Mouse (Mus musculus) skeletal muscle tissue, postnatal 0 days (tissue): Measurements from ENCODE around the gene Fermt3. TPM values are rescaled to one million over a fixed set of nuclear protein-coding genes. Genes with fewer than 3 reads are reported as not detected.

Experiments
- polyA plus RNA-seq: library from polyadenylated mRNA; unstranded; fragments of >200 nt; fragmentation: Nextera tagmentation; extraction: Ambion mirVana; gene quantifications from 2 replicates; pipeline ENCODE4 v1.2.1, GENCODE M21; 2015

Gene Fermt3
- 6.2 and 9.5 TPM in 2 replicates for polyA plus RNA-seq

DNA sequence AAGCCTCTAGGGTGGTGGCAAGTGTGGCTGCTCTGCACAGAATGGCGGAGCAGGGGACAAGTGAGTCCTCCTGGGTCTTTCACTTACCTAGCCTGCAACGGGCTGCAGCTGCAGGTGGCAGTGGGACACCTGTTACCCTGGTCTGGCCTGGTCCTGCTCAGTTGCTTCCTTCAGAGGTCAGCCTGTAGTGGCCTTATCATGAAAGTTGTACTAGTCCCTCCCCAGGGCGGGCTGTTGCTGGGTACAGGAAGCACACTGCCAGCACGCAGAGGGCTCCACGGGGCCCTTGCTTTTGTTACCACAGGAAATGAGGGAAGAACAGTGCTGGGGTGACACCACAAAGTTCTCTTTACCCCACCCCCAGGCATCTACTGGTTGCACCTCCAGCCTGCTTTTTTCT, at the start of gene Fermt3:
TSS of gene Fermt3 (minus strand) at position 279 of the 400 bp plus-strand sequence.

DNA sequence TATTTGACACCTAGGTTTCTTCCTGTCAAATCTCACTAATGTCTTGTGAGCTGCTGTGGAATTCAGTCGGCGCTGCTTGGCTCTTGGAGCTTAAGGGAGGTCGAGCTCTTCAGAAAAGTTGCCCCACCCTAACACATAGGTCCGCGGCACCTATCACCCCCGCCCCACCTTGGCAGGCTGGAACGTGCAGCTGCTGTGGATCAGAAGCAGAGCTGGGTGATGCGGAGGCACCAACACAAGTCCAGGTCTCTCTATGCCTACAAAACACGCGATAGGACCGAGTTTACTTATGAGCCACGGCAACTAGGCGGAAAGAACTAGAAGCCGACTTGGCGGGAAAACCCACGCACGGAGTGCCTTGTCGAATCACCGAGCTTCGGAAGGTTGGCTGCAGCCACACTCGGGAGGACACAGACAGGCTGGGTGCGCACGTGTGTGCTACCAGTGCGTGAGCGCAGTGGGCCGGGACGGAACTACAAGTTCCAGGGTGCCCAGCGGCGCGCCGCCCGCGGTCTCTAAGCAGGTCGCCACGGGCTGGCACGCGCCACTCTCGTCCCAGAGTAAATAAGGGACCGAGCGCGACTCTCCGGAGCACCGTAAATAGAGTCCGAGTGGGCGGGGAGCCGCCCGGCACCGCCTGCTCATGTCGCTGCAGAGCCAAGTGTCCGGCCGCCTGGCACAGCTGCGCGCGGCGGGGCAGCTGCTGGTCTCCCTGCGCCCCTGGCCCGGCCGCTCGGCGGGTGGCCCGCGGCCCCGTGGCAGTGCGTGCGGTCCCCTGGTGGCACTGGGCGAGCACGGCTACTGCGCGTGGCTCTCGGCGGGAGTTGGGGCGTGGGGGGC, 37.2 kb upstream of the Fermt3 start, which contains the start of gene Macrod1:
TSS of gene Macrod1 (plus strand) at position 563 of the 840 bp plus-strand sequence.

DNA sequence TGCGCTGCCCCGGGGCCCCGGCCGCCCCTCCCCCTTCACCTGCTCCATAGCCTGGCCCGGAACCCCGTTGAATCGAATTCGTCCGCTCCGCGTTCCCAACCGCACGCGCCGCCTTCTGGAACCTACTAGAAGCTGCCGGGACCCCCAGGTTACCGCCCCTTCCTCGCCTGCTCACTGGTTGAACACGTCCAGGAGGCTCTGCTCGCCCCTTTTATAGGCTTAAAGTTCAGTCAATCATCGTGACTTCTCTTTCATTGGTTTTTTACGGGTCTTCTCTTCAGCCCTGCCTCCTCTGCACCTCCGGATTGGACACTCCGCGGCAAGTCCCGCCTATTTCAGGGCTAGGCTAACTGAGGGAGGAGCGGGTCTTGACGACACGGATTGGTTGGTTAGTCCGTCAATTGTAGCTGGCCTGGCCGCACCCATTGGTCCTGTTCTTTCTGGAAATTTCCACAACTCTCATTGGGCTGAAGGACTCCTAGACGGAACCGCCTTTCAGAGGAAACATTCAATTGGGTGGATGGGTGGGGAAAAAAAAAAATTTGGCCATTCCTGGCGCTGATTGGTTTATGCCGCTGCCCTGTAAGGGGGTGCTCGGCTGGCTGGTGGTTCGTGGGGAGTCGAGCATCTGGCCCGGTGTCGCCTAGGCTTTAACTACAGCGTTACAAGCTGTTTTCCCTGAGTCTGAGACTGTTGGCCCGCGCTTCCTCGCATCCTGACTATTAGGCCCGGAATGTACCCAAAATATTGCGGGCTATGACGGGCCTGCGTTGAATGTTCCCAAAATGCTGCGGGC, 20.8 kb upstream of the Fermt3 start, which contains the start of gene Stip1:
TSS of gene Stip1 (minus strand) at position 127 of the 796 bp plus-strand sequence.

DNA sequence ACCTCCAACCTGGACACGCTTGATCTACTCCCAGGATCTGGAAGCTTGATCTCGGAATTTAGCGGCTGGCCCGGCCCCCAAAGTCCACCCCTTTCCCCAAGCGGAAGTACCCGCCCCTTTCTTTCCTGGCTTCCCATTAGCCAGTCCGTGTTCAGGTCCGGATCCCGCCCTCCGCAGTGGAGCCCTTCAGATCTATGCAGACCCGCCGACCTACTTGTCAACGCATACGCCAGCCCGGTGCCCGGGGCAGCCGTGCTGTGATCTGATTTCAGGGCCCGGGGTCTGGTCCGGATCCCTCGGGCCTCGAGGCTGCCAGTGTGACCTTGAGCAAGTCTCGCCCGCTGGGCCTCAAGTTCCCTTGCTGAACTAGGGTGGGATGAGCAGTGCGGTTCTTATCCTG, 23.3 kb downstream of the Fermt3 start, which contains the start of the genes Nudt22 and Trpt1:
TSS of gene Nudt22 (minus strand) at position 112 of the 400 bp plus-strand sequence.
TSS of gene Trpt1 (plus strand) at position 126 of the 400 bp plus-strand sequence.

DNA sequence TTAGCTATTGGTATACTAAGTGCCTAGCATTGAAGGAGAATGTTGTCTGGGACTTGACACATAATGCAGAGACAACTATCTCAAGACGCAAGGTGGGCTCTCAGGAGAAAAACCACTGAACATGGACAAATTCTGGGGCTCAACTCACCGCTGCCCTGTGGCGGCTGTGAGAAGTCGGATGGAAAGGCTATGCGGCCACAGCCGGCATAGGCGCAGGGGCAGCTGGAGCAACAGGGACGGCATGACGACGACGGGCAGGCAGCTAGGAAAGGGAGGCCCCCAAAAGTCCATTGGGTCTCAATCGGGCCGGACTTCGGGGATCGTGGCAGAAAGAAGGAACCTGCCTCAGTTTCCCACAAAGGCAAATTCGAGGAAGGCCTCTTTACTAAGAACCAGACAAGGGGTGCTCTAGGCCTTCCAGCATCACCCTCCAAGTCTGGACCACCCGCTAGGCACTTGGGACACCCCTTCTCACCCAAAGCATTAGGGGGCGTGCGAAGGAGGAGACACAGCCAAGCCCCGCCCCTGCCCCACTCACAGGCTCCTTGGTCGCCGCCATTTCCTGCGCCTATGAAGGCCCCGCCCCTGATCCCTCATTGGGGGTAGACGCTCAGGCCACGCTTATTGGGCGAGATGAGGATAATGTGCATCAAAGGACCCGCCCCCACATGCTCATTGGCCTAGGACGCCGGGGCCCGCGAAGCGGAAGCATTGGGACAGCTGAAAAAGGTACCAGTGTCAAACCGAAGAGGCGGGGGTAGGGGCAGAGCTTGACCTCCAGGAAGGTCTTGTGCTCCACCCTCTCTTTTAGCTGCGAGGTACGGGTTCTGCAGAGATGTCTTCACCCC, 27.0 kb downstream of the Fermt3 start, which contains the start of gene Dnajc4:
TSS of gene Dnajc4 (minus strand) at position 562 of the 848 bp plus-strand sequence.

DNA sequence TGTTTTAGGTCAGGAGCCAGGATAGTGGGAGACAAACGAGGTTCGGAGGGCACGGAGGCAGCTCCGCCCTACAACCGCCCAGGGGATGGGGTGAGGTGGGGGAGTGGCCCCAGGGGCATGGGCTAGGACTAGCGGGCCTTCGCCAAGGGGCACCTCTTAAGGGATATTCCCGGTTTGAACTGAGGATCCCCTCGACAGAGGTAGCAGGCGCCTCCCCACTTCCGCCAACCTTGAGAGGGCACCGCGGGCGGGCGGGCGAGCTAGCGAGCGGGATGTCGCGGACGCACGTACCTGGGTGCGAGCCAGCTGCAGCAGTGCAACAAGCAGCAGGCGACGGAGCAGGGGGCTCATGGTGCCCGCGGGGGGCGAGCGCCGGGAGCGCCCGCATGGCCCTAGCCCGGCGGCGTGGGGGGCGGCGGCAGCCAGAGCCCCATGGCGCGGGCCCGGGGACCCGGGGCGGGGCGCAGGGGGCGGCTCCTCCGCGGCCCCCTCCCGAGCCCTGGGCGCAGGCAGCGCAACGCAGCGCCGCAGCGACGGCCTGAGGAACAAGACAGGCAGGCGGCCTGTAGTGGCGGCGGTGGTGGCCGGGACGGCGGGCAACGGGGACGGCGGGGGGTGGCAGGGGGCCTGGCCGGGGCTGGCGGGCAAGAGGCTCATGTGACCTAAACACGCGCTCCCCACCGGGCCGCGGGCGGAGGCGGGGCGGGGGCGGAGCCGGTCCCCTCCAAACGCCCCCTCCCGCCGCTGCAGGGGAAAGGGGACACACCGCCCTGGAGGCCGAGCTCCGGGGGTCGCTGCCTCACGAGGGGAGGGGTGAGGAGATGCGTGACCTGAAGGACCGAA, 32.0 kb downstream of the Fermt3 start, which contains the start of gene Vegfb:
TSS of gene Vegfb (minus strand) at position 591 of the 843 bp plus-strand sequence.

DNA sequence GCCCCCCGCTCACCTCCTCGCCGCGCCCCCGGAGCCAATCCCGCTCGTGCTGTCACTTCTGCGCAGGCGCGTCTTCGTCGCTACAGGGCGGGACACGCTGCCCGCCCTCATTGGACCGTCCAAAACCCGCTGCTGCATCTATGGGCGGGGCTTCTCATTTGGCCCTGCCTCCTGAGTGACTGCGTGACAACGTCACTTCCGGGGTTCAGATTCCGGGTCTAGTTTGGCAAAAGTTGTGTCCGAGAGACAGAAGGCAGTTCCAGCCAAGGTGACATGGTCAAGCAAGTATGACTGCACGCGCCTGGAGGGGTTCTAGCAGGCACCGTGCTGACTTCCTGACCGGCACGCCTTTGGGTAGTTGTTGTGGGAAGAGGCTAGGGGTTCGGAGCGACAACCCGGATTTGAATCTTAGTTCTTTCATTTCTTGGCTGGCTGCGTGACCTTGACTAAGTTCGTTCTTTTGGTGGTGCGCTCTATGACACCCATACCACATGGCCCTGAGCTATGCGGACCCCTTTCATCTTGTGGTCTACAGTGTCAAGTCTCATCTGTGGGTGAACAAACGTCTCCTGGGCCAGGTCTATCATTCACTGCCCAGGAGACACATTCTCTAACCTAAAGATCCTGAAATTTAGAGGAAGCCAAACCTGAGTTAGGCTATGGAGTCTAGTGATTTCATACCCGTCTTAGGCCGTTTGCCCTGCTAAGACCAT, 38.7 kb downstream of the Fermt3 start, which contains the start of gene Fkbp2:
TSS of gene Fkbp2 (minus strand) at position 121 of the 713 bp plus-strand sequence.

DNA sequence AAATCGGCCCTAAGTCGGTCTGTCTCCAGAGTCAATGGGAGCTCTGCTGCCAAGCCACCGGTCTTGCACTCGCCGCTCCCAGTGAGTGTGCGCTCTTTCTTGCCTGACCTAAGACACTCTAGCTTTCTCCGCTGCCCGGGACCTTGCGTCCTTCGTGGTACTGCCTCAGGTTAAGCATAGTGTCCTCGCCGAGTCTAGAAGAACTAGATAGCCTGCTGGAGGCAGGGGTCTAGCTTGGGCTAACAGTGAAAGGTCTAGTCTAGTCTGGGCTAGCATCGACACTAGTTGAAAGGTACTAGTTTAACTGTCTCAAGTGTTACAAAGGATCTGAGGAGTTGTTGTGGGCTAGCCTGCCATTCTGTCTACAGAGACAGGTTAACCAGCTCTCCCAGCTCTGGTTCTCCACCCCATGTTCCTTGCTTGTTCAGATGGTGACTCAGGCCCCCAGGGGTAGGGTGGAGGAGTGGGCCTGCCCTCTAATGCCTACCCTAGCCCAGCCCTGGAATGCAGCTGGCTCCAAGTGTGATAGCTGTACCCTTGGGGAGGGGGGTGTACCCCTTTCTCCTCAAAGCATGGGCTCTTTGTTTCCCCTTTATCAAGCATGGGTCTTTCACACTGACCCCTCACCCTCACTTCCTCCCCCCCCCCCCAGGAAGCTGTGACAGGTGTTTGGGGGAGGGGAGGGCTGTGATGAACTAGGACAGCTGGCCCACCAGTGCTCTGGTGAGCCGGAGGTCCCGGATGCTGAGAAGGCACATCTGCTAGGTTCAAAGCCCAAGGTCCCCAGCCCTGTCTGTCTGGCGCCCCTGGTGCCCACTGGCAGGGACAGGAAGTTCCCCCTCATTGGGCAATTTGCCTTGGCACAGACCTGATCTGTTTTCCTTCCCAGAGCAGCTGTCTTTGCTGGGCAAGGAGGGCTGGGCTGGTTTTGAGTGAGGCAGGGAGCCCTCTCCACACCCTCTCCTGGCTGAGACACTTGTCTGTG, 43.4 kb downstream of the Fermt3 start, which contains the start of gene Plcb3:
TSS of gene Plcb3 (minus strand) at position 934 of the 985 bp plus-strand sequence.

DNA sequence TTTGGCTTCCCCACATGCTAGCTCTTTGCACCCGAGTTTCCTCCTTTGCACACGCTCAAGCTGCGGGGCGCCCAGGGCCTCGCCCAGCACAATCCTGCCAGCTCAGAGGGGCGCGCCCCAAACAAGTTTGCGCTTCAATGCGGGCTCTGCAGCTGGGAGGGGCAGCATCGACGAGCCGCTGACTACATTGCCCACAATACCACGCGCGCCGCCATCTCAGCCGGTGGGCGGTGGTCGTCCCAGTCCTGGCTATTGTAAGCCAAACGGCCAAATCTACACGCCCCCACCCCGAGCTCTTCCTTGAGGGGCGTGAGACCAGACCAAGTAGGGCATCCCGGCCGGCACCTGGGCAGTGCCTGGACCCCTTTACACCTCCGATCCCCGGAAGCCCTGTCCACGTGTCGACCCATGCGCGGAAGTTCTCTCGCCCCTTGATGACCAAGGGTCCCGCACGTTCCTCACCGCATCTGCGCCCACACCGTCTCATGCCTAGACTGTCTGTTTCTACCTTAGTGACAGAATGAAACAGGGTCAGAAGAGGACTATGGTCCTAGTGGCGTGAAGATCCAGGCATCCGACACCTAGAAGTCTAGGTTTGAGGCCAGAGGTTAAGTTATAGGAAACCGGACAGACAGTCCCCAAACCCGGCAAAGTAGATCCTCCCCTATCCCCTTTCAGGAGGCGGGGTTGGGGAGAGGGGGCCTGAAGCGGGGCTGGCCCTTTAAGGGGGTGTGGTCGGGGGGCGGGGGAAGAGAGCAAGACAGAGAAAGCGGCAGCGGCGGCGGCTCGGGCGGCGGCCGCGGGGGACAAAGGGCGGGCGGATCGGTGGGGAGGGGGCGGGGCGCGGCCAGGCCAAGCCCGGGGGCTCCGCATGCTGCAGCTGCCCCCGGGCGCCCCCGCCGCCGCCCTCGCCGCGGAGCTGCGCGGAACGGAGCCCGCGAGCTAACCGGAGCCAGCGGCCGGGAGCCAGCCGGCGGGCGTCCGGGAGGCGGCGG, 44.8 kb downstream of the Fermt3 start, which contains the start of gene Ppp1r14b:
TSS of gene Ppp1r14b (plus strand) at position 758 of the 995 bp plus-strand sequence.

Other genes starting within 250 kb of the Fermt3 start
- 9.7 and 12.5 TPM in 2 replicates for gene Rps6ka4, start 178.8 kb downstream of the Fermt3 start, polyA plus RNA-seq
- 0.45 and 0.83 TPM in 2 replicates for gene Ccdc88b, start 161.3 kb downstream of the Fermt3 start, polyA plus RNA-seq
- 70.4 and 71.1 TPM in 2 replicates for gene Trmt112, start 109.8 kb downstream of the Fermt3 start, polyA plus RNA-seq
- gene Prdx5, start 109.4 kb downstream of the Fermt3 start, polyA plus RNA-seq: 261 and 306 TPM in 2 replicates
- 23.7 and 29.3 TPM in 2 replicates for gene Esrra, start 97.7 kb downstream of the Fermt3 start, polyA plus RNA-seq
- gene Catsperz, start 94.1 kb downstream of the Fermt3 start, polyA plus RNA-seq: 0.65 and 1.4 TPM in 2 replicates
- 0.33 and 0.69 TPM in 2 replicates for gene Kcnk4, start 85.0 kb downstream of the Fermt3 start, polyA plus RNA-seq
- 48.6 and 62.8 TPM in 2 replicates for gene Bad, start 77.6 kb downstream of the Fermt3 start, polyA plus RNA-seq
- 10.3 and 14.8 TPM in 2 replicates for gene Gpr137, start 77.0 kb downstream of the Fermt3 start, polyA plus RNA-seq
- gene Ppp1r14b, start 44.5 kb downstream of the Fermt3 start, polyA plus RNA-seq: 280 and 291 TPM in 2 replicates
- 8.8 and 10.0 TPM in 2 replicates for gene Plcb3, start 43.0 kb downstream of the Fermt3 start, polyA plus RNA-seq
- gene Fkbp2, start 39.0 kb downstream of the Fermt3 start, polyA plus RNA-seq: 58.1 and 77.3 TPM in 2 replicates
- gene Vegfb, start 31.8 kb downstream of the Fermt3 start, polyA plus RNA-seq: 63.3 and 74.3 TPM in 2 replicates
- gene Dnajc4, start 26.9 kb downstream of the Fermt3 start, polyA plus RNA-seq: 35.8 and 41.0 TPM in 2 replicates
- 30.7 and 37.3 TPM in 2 replicates for gene Nudt22, start 23.4 kb downstream of the Fermt3 start, polyA plus RNA-seq
- gene Trpt1, start 23.3 kb downstream of the Fermt3 start, polyA plus RNA-seq: 20.1 and 20.2 TPM in 2 replicates
- gene Stip1, start 20.5 kb upstream of the Fermt3 start, polyA plus RNA-seq: 83.4 and 97.1 TPM in 2 replicates
- 223 and 246 TPM in 2 replicates for gene Macrod1, start 37.3 kb upstream of the Fermt3 start, polyA plus RNA-seq
- gene Flrt1, start 86.3 kb upstream of the Fermt3 start, polyA plus RNA-seq: 0.38 and 0.54 TPM in 2 replicates
- gene Otub1, start 186.8 kb upstream of the Fermt3 start, polyA plus RNA-seq: 85.7 and 86.1 TPM in 2 replicates
- 1,320 and 1,374 TPM in 2 replicates for gene Cox8a, start 198.1 kb upstream of the Fermt3 start, polyA plus RNA-seq
- gene Naa40, start 221.7 kb upstream of the Fermt3 start, polyA plus RNA-seq: 16.3 and 17.6 TPM in 2 replicates
- 2.6 and 3.2 TPM in 2 replicates for gene Rcor2, start 247.9 kb upstream of the Fermt3 start, polyA plus RNA-seq